Mouse (Mus musculus): ENCODE data around the gene Pgd.
A peak's percentile ranks its signal among the peaks of the same experiment; 100 is the strongest.

The Pgd gene

GRCm38 (mm10) chr4:149166957-149167611 is 513 bp upstream of the Pgd start:
- peak; percentile 46 to 54 for DNase-seq

DNA sequence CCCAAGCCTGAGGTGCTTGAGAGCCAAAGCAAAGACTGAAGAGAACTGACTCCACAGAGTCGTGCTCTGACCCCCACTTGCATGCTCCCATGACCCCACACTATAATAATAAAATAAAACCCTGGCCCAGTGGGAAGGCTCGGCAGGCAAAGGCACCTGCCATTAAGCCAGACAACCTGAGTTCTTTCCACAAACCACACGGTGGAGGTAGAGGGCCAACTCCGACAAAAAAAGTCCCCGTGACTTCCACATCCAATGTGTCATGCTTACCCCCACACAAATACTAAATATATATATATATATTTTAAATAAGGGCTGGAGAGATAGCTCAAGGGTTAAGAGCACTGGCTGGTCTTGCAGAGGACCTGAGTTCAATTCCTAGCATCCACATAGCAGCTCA is 2.4 kb downstream of the Pgd start:
- DNase-seq, result no peak

GRCm38 (mm10) chr4:149163196-149163595 is 3.4 kb downstream of the Pgd start:
- DNase-seq, result no peak

- no peak for DNase-seq
These were observed 5.4 kb downstream of the Pgd start for GRCm38 (mm10) chr4:149161166-149161565.

- no peak for DNase-seq
These were observed 6.7 kb downstream of the Pgd start for GRCm38 (mm10) chr4:149159891-149160290.

DNA sequence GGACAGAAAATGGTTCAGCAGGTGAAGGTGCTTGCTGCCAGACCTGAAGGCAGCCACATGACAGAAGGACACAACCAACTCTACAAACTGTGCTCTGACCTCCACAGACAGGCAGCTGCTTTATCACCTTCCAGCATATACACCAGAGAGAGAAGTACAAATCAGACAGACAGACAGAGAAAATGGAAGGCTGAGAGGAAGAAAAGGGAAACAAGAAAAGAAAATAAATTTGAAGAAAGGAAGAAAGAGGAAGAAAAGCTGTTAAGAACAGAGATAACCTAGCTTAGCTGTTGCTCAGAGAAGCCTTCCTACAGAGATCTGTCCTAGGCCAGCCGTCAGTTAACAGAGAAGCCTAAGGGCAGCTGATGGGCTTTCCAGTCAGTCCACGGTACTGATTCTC is 7.4 kb downstream of the Pgd start:
- DNase-seq, result no peak

- no peak for DNase-seq
These were observed 9.1 kb downstream of the Pgd start for GRCm38 (mm10) chr4:149157415-149157973.

- no peak for DNase-seq
These were observed 10.9 kb downstream of the Pgd start for GRCm38 (mm10) chr4:149155711-149156110.

DNA sequence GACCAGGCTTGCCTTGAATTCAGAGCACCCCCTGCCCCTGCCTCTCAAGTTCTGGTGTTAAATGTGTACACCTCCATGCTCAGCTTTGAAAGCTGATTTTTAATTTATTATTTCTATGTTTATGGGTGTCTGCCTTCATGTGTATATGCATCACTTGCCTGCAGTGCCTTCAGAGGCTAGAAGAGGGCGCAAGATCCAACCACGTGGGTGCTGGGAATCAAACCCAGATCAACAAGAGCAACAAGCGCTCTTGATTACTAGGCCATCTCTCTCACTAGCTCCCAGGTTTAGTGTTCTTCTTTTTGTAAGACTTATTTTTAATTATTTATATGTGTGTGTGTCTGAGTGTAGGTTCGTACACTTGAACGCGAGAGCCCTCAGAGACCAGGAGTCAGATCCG is 11.7 kb downstream of the Pgd start:
- DNase-seq, result no peak

DNA sequence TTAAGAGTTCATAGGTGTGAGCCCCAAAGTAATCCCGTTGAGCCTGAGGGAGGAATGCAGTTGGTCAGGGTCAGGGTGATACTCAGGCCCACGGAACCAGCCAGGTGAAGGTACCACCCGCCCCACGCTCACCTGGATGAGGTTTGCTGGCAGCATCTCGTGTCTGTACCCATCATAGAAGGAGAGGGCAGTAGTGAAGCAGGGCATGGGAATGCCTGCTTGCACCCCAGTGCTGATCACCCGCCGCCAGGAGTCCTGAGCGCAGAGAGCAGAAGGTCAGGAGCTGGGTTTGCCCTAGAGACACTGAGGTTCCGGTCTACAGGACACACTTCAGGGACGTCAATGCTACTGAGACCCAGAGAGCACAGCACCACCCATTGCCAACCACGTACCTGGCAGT is 15.8 kb downstream of the Pgd start:
- DNase-seq, result no peak

- no peak for DNase-seq
These were observed 16.3 kb downstream of the Pgd start for GRCm38 (mm10) chr4:149150256-149150655.

GRCm38 (mm10) chr4:149149611-149150010 is 17.0 kb downstream of the Pgd start:
- DNase-seq, result no peak

- DNase-seq, result no peak
These were observed 17.4 kb downstream of the Pgd start for GRCm38 (mm10) chr4:149149196-149149595.

GRCm38 (mm10) chr4:149148084-149148483 is 18.5 kb downstream of the Pgd start:
- DNase-seq, result no peak

DNA sequence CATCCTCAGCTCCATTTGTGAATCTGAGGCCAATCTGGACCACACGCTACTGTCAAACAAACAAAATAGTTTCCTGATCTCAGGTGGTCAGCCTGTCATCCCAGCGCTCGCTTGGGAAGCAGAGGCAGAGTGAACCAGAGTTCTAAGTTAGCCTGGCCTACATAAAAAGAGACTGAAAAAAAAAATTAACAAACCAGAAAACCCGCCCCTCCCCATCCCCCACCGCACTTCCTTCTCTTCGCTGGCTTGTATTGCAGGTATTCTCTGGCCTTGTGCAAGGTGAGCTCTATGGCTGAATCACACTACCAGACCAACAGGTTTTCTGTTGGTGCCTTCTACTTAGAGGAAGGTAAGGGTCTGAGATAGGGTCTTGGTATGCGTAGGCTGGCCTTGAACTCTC is 19.0 kb downstream of the Pgd start:
- DNase-seq, result no peak

DNA sequence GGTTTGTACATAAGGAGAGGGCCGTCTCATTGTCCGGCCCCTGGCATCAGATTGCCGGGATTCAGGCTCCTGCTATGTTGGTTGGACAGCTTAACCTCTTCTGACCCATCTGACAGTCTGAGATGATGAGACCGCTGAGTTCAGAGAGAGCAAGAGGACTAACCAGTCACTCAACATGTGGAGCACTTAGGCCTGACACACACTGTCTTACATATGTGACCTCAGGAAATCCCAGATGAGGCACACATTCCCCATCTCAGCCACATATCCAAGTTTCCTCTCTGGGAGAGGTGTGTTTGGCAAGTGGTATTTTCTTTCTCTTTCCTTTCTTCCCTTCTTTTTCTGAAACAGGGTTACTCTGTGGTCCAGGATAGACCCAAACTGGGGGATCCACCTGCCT is 21.4 kb downstream of the Pgd start:
- no peak for DNase-seq

GRCm38 (mm10) chr4:149144459-149144858 is 22.1 kb downstream of the Pgd start:
- peak; percentile 30 to 51 for DNase-seq

- DNase-seq, result no peak
These were observed 23.0 kb downstream of the Pgd start for GRCm38 (mm10) chr4:149143594-149143993.

GRCm38 (mm10) chr4:149138515-149138914 is 28.1 kb downstream of the Pgd start:
- DNase-seq, result no peak

DNA sequence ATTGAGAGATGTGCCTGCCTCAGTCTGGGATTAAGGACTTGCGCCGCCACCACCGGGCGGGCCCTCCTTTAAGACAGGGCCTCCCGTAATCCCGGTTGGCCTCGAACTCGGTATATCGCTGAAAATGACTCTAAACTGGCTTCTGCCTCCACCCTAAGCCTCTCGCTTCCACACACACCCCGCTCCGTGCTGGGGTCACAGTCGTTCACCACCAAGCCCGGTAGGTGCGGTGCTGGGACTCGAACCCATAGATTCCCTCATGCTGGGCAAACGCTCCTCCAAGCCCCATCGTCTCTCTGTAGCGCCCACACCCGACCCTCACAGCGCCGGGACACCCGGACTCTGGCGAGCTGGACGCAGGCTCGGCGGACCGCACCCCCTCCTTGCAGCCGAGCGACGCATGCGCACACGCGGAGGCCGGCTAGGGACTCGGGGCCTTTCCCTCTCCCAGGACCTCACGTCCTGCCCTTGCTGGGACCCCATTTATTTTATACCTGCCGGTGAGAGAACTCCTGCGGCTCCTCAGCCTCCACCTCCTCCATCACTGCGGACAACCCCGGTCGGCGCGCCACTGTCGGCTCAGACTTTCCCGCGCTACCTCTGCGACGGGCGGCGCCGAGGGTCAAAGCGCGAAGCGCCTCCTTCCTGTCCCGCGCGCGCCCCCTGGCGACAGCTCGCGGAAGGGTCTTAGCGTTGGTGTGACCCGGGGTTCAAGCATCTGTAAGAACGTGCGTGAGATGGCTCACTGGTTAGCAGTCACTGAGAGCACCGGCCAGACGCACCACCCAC is 29.4 kb downstream of the Pgd start, which contains the start of gene Cenps:
Cenps (minus strand) TSS at position 648 of the 789 bp plus-strand sequence.
- DNase-seq, result peak; percentile 72 to 80

DNA sequence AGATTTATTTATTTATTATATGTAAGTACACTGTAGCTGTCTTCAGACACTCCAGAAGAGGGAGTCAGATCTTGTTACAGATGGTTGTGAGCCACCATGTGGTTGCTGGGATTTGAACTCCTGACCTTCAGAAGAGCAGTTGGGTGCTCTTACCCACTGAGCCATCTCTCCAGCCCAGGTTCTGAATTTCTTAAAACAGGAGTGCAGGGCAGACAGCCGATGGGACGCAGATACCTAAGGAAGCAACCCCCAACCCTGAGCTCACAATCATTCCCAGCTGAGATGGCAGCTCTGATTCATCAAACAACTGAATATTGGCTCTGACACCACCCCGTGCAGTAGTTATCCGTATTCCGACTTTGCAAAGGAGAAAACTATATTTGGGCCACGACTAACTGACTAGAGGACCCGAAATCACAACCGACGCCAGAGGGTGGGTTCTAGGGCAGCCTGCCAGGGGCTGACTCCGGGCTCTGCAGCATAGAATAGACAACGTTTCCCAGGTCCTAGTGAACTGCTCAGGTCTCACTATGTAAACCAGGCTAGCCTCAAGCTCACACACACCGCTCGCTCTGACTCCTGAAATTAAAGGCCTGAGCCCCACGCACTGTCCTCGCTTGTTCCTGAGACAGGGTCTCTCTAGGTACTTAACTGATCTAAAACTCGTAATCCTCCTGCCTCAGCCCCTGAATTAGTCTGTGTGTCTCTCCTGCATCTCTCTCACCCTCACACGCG is 30.3 kb downstream of the Pgd start:
- DNase-seq, result no peak

DNA sequence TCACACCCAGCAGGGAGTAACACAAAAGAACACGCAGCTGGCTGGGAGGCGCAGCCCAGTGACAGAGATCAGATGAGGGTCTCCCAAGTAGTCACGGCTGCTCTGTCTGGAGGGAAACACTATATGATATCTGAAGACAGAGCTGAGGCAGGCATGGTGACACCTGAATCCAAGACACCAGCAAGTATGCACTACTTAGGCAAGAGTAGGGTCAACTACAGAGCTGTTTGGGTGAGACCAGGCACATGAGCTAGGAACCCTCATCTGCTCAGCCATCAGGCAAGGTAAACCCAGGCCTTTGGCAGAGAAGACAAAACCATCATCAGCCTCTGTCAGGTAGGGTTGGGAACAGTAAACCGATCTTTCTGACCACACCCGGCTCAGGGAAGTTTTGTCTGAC is 33.2 kb downstream of the Pgd start:
- DNase-seq, result no peak

- no peak for DNase-seq
These were observed 34.6 kb downstream of the Pgd start for GRCm38 (mm10) chr4:149131789-149132565.

Measured in thymus, adult 18-20 months (tissue).